Mouse (Mus musculus): ENCODE results near the gene Rab44.

Rab44 gene

GRCm38 (mm10) chr17:29159743-29160455 is 46.0 kb downstream of the Rab44 start:
- DNase-seq (ENCODE audit: low read depth, low spot score), result no peak
- Histone ChIP-seq H3K36me3 (ENCODE audit: control insufficient read depth, insufficient read depth, low read length, poor library complexity, severe bottlenecking) (no peaks in the 10 kb centered on the region; the same call in 1 of the 2 replicates), H3K27me3 (ENCODE audit: control insufficient read depth, insufficient read depth, low read length, poor library complexity, severe bottlenecking) (no peaks in the 10 kb centered on the region)

- DNase-seq (ENCODE audit: low read depth, low spot score), result peak; percentile 78
- Histone ChIP-seq H3K36me3 (ENCODE audit: control insufficient read depth, insufficient read depth, low read length, poor library complexity, severe bottlenecking) (no peaks in the 10 kb centered on the region; the same call in 1 of the 2 replicates), H3K27me3 (ENCODE audit: control insufficient read depth, insufficient read depth, low read length, poor library complexity, severe bottlenecking) (no peaks in the 10 kb centered on the region)
These were observed 48.4 kb downstream of the Rab44 start for GRCm38 (mm10) chr17:29162334-29162733.

GRCm38 (mm10) chr17:29164469-29165111 is 50.6 kb downstream of the Rab44 start:
- no peaks in the 10 kb centered on the region for H3K27me3 ChIP-seq (ENCODE audit: control insufficient read depth, insufficient read depth, low read length, poor library complexity, severe bottlenecking)
- DNase-seq (ENCODE audit: low read depth, low spot score), result peak; percentile 75
- no peaks in the 10 kb centered on the region; the same call in 1 of the 2 replicates for H3K36me3 ChIP-seq (ENCODE audit: control insufficient read depth, insufficient read depth, low read length, poor library complexity, severe bottlenecking)

GRCm38 (mm10) chr17:29165452-29165851 is 51.5 kb downstream of the Rab44 start:
- Histone ChIP-seq H3K27me3 (ENCODE audit: control insufficient read depth, insufficient read depth, low read length, poor library complexity, severe bottlenecking) (no peaks in the 10 kb centered on the region), H3K36me3 (ENCODE audit: control insufficient read depth, insufficient read depth, low read length, poor library complexity, severe bottlenecking) (no peaks in the 10 kb centered on the region)
- DNase-seq (ENCODE audit: low read depth, low spot score), result peak; percentile 61

- Histone ChIP-seq H3K27me3 (ENCODE audit: control insufficient read depth, insufficient read depth, low read length, poor library complexity, severe bottlenecking) (no peaks in the 10 kb centered on the region), H3K36me3 (ENCODE audit: control insufficient read depth, insufficient read depth, low read length, poor library complexity, severe bottlenecking) (no peaks in the 10 kb centered on the region)
- no peak for DNase-seq (ENCODE audit: low read depth, low spot score)
These were observed 52.1 kb downstream of the Rab44 start for GRCm38 (mm10) chr17:29165967-29166578.

GRCm38 (mm10) chr17:29167371-29167770 is 53.4 kb downstream of the Rab44 start:
- H3K27me3 ChIP-seq (ENCODE audit: control insufficient read depth, insufficient read depth, low read length, poor library complexity, severe bottlenecking), result no peaks in the 10 kb centered on the region
- DNase-seq (ENCODE audit: low read depth, low spot score), result peak; percentile 73
- H3K36me3 ChIP-seq (ENCODE audit: control insufficient read depth, insufficient read depth, low read length, poor library complexity, severe bottlenecking), result no peaks in the 10 kb centered on the region

- Histone ChIP-seq H3K36me3 (ENCODE audit: control insufficient read depth, insufficient read depth, low read length, poor library complexity, severe bottlenecking) (no peaks in the 10 kb centered on the region), H3K27me3 (ENCODE audit: control insufficient read depth, insufficient read depth, low read length, poor library complexity, severe bottlenecking) (no peaks in the 10 kb centered on the region)
- no peak for DNase-seq (ENCODE audit: low read depth, low spot score)
These were observed 54.5 kb downstream of the Rab44 start for GRCm38 (mm10) chr17:29168438-29168837.

- peak; percentile 33 for DNase-seq (ENCODE audit: low read depth, low spot score)
- Histone ChIP-seq H3K27me3 (ENCODE audit: control insufficient read depth, insufficient read depth, low read length, poor library complexity, severe bottlenecking) (no peaks in the 10 kb centered on the region), H3K36me3 (ENCODE audit: control insufficient read depth, insufficient read depth, low read length, poor library complexity, severe bottlenecking) (no peaks in the 10 kb centered on the region)
These were observed 55.2 kb downstream of the Rab44 start for GRCm38 (mm10) chr17:29168996-29169601.

GRCm38 (mm10) chr17:29170431-29171000 is 56.6 kb downstream of the Rab44 start:
- Histone ChIP-seq H3K36me3 (ENCODE audit: control insufficient read depth, insufficient read depth, low read length, poor library complexity, severe bottlenecking) (no peaks in the 10 kb centered on the region), H3K27me3 (ENCODE audit: control insufficient read depth, insufficient read depth, low read length, poor library complexity, severe bottlenecking) (no peaks in the 10 kb centered on the region)
- peak; percentile 67 for DNase-seq (ENCODE audit: low read depth, low spot score)

- H3K27me3 ChIP-seq (ENCODE audit: control insufficient read depth, insufficient read depth, low read length, poor library complexity, severe bottlenecking), result no peaks in the 10 kb centered on the region
- no peaks in the 10 kb centered on the region for H3K36me3 ChIP-seq (ENCODE audit: control insufficient read depth, insufficient read depth, low read length, poor library complexity, severe bottlenecking)
- DNase-seq (ENCODE audit: low read depth, low spot score), result peak; percentile 86
These were observed 57.2 kb downstream of the Rab44 start for GRCm38 (mm10) chr17:29171001-29171772.

- Histone ChIP-seq H3K36me3 (ENCODE audit: control insufficient read depth, insufficient read depth, low read length, poor library complexity, severe bottlenecking) (no peaks in the 10 kb centered on the region), H3K27me3 (ENCODE audit: control insufficient read depth, insufficient read depth, low read length, poor library complexity, severe bottlenecking) (no peaks in the 10 kb centered on the region)
- DNase-seq (ENCODE audit: low read depth, low spot score), result peak; percentile 87
These were observed 58.1 kb downstream of the Rab44 start for GRCm38 (mm10) chr17:29172062-29172461.

GRCm38 (mm10) chr17:29173165-29173564 is 59.2 kb downstream of the Rab44 start:
- H3K36me3 ChIP-seq (ENCODE audit: control insufficient read depth, insufficient read depth, low read length, poor library complexity, severe bottlenecking), result no peaks in the 10 kb centered on the region
- no peaks in the 10 kb centered on the region for H3K27me3 ChIP-seq (ENCODE audit: control insufficient read depth, insufficient read depth, low read length, poor library complexity, severe bottlenecking)
- DNase-seq (ENCODE audit: low read depth, low spot score), result no peak

- H3K27me3 ChIP-seq (ENCODE audit: control insufficient read depth, insufficient read depth, low read length, poor library complexity, severe bottlenecking), result no peaks in the 10 kb centered on the region
- no peaks in the 10 kb centered on the region for H3K36me3 ChIP-seq (ENCODE audit: control insufficient read depth, insufficient read depth, low read length, poor library complexity, severe bottlenecking)
- no peak for DNase-seq (ENCODE audit: low read depth, low spot score)
These were observed 61.7 kb downstream of the Rab44 start for GRCm38 (mm10) chr17:29175693-29176092.
